Mouse (Mus musculus) lung, adult 2 months (tissue): ENCODE data around the gene Coa6.

Experiments used
- CTCF ChIP-seq: fragments of 200-500 bp; IDR thresholded peaks from 2 replicates; pipeline ENCODE4 v1.5.1; 2011; ENCODE audit warnings: mild to moderate bottlenecking, low read length, control low read depth; ENCODE audit not compliant: insufficient read depth
- POLR2A ChIP-seq: fragments of 200-500 bp; IDR thresholded peaks from 2 replicates; pipeline ENCODE4 v1.6.1; 2011; ENCODE audit warnings: low read depth, mild to moderate bottlenecking, control low read depth, low read length, borderline replicate concordance; ENCODE audit errors: extremely low read depth

DNA sequence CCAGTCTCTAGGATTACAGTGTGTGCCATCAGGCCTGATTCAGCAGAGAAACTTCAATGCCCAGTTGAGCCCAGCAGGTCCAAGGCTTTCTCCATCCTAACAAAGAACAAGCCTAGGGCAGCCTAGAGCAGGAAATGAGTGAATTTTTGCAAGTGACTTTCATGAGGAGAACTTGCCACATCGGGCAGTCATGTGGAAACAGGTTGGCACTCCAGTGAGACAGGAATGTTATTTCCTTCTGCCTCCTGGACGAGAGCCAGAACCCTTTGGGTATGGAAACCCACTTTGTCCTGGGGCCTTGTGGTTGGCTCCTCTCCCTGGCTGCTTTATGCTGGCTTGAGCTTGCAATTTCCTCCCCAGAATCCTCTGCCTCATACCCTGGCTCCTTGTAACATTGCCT, 30.8 kb upstream of the Coa6 start:
- no peak for TF ChIP-seq CTCF
- TF ChIP-seq POLR2A, result no peak
